Mouse (Mus musculus) lung, adult 2 months (tissue): Measurements from ENCODE around the gene Cdh4.

ENCODE experiments used
- CTCF ChIP-seq: fragments of 200-500 bp; IDR thresholded peaks from 2 replicates; pipeline ENCODE4 v1.5.1; 2011; ENCODE audit warnings: mild to moderate bottlenecking, low read length, control low read depth; ENCODE audit not compliant: insufficient read depth
- POLR2A ChIP-seq: fragments of 200-500 bp; IDR thresholded peaks from 2 replicates; pipeline ENCODE4 v1.6.1; 2011; ENCODE audit warnings: low read depth, mild to moderate bottlenecking, control low read depth, low read length, borderline replicate concordance; ENCODE audit errors: extremely low read depth

GRCm38 (mm10) chr2:179834892-179835291, 392.7 kb downstream of the Cdh4 start:
- TF ChIP-seq CTCF (no peak), POLR2A (no peak)
